ENCODE assay signal across 29 mouse cellular contexts in the genomic region with DNA sequence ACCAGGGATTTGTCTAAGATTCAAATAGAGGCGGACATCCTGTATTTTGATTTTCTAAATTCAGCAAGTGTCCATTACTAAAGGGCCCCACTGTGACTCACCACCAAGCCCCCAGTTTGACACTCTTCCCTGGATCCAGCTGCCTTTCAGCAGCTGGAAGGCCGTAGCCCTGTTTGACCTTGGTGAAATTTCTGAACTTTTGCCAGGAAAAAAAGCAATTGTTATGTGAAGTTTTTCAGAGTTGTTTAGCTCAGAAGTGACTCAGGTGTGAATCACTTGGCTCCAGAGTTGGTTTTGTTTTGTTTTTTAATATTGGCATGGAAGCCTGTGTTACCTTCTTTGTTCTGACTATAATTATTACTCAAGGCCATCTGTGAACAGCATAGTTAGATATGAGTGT. TPM values are rescaled to one million over a fixed set of nuclear protein-coding genes. Genes with fewer than 3 reads are reported as not detected.
DNase-seq lines count a peak whose midpoint lies in the region; ATAC-seq and TF ChIP-seq lines count a peak whose summit lies in the region.
"Had no signal": no experiment of that assay in that cellular context is flagged by ENCODE, and none has a peak within 500 bp of the region (broad histone marks: within the 10 kb centered on the region; RNA-seq: fewer than 3 reads in every experiment).

No protein-coding gene starts in this region.

- no peak for TF ChIP-seq CTCF in lung, postnatal 0 days (IDR thresholded peaks at IDR 0.05)

- WGBS in embryonic facial prominence, embryonic 14.5 days: 85% methylated on average over 2 of the region's 2 CpGs
- 79% methylated on average over 2 of the region's 2 CpGs for WGBS in embryonic facial prominence, embryonic 10.5 days
- 61% methylated on average over 2 of the region's 2 CpGs for WGBS in lung, postnatal 0 days
- 88% methylated on average over 2 of the region's 2 CpGs for WGBS in neural tube, embryonic 15.5 days

- H3K9me3 ChIP-seq in embryonic facial prominence, embryonic 14.5 days (ENCODE audit: control insufficient read depth, low read length): no peaks in the 10 kb centered on the region
- H3K9me3 ChIP-seq in embryonic facial prominence, embryonic 10.5 days: no peaks in the 10 kb centered on the region
- H3K9me3 ChIP-seq in lung, postnatal 0 days (ENCODE audit: low read length): no peaks in the 10 kb centered on the region
- H3K9me3 ChIP-seq in neural tube, embryonic 15.5 days (replicated peaks): no peaks in the 10 kb centered on the region
- H3K9me3 ChIP-seq: embryonic facial prominence, embryonic 12.5 days; forebrain, embryonic 10.5 days; forebrain, embryonic 15.5 days; liver, embryonic 12.5 days; midbrain, embryonic 13.5 days; neural tube, embryonic 13.5 days had no signal

- TF ChIP-seq EP300 in lung, postnatal 0 days (IDR thresholded peaks at IDR 0.05): no peak

- no peaks in the 10 kb centered on the region for H3K36me3 ChIP-seq in embryonic facial prominence, embryonic 14.5 days (ENCODE audit: control insufficient read depth, insufficient read depth, low read length)
- H3K36me3 ChIP-seq in embryonic facial prominence, embryonic 10.5 days (replicated peaks): no peaks in the 10 kb centered on the region
- H3K36me3 ChIP-seq in lung, postnatal 0 days (ENCODE audit: insufficient read depth, low read length): no peaks in the 10 kb centered on the region
- no peaks in the 10 kb centered on the region for H3K36me3 ChIP-seq in neural tube, embryonic 15.5 days
- H3K36me3 ChIP-seq: embryonic facial prominence, embryonic 12.5 days; forebrain, embryonic 10.5 days; forebrain, embryonic 15.5 days; liver, embryonic 12.5 days; midbrain, embryonic 13.5 days; neural tube, embryonic 13.5 days had no signal

- DNase-seq in embryonic facial prominence, embryonic 14.5 days (ENCODE audit: low spot score): peak; percentile 20
- no peak for DNase-seq in embryonic facial prominence, embryonic 10.5 days (ENCODE audit: low spot score)
- DNase-seq in lung, postnatal 0 days (ENCODE audit: low spot score): peak; percentile 18
- DNase-seq in lung, postnatal 14 days: no peak
- DNase-seq in adrenal gland, adult 8-10 months: peak; percentile 21
- peak; percentile 24 for DNase-seq in skeletal muscle tissue, adult 2 months (ENCODE audit: low read depth, low spot score)
- no peak for DNase-seq in right cerebral cortex, postnatal 10 days (ENCODE audit: low spot score in 2 of 2)
- DNase-seq: cerebellum, adult 9-10 months; cerebellum, postnatal 36 days; gastrocnemius, postnatal 25 days; kidney, adult 2 months; kidney, postnatal 4 days; layer of hippocampus, postnatal 36 days; left cerebral cortex, postnatal 4 days; liver, postnatal 0 days; right cerebral cortex, postnatal 14 days; spleen, adult 18-20 months; thymus, postnatal 25 days had no signal

- no peak overlapping the region for H3K27ac ChIP-seq in embryonic facial prominence, embryonic 14.5 days (replicated peaks; ENCODE audit: low read depth, low read length)
- H3K27ac ChIP-seq in embryonic facial prominence, embryonic 10.5 days (replicated peaks): no peak overlapping the region
- H3K27ac ChIP-seq in lung, postnatal 0 days (ENCODE audit: low read length): no peak overlapping the region
- H3K27ac ChIP-seq in neural tube, embryonic 15.5 days (replicated peaks): no peak overlapping the region
- H3K27ac ChIP-seq: embryonic facial prominence, embryonic 12.5 days; forebrain, embryonic 10.5 days; forebrain, embryonic 15.5 days; liver, embryonic 12.5 days; macrophage; midbrain, embryonic 13.5 days; neural tube, embryonic 13.5 days had no signal

- H3K4me3 ChIP-seq in embryonic facial prominence, embryonic 14.5 days (ENCODE audit: low read depth, low read length): no peak overlapping the region
- no peak overlapping the region for H3K4me3 ChIP-seq in embryonic facial prominence, embryonic 10.5 days
- no peak overlapping the region for H3K4me3 ChIP-seq in lung, postnatal 0 days (ENCODE audit: low read depth, low read length)
- no peak overlapping the region for H3K4me3 ChIP-seq in neural tube, embryonic 15.5 days (replicated peaks)
- H3K4me3 ChIP-seq: embryonic facial prominence, embryonic 12.5 days; forebrain, embryonic 10.5 days; forebrain, embryonic 15.5 days; liver, embryonic 12.5 days; midbrain, embryonic 13.5 days; neural tube, embryonic 13.5 days had no signal

- no peak overlapping the region for H3K4me2 ChIP-seq in embryonic facial prominence, embryonic 14.5 days (ENCODE audit: low read depth, low read length)
- no peak overlapping the region for H3K4me2 ChIP-seq in lung, postnatal 0 days (replicated peaks; ENCODE audit: low read depth, low read length)
- no peak overlapping the region for H3K4me2 ChIP-seq in neural tube, embryonic 15.5 days
- H3K4me2 ChIP-seq: embryonic facial prominence, embryonic 12.5 days; forebrain, embryonic 15.5 days; heart, embryonic 11.5 days; liver, embryonic 12.5 days; midbrain, embryonic 13.5 days; neural tube, embryonic 13.5 days had no signal

- H3K27me3 ChIP-seq in embryonic facial prominence, embryonic 14.5 days (replicated peaks; ENCODE audit: control insufficient read depth, insufficient read depth, low read length): no peaks in the 10 kb centered on the region
- H3K27me3 ChIP-seq in embryonic facial prominence, embryonic 10.5 days (replicated peaks; ENCODE audit: low read depth, poor library complexity, severe bottlenecking): no peaks in the 10 kb centered on the region
- H3K27me3 ChIP-seq in lung, postnatal 0 days (replicated peaks; ENCODE audit: insufficient read depth, low read length): no peaks in the 10 kb centered on the region
- no peaks in the 10 kb centered on the region for H3K27me3 ChIP-seq in neural tube, embryonic 15.5 days (replicated peaks)
- H3K27me3 ChIP-seq: embryonic facial prominence, embryonic 12.5 days; forebrain, embryonic 15.5 days; liver, embryonic 12.5 days; midbrain, embryonic 13.5 days; neural tube, embryonic 13.5 days had no signal

- H3K4me1 ChIP-seq in embryonic facial prominence, embryonic 14.5 days (ENCODE audit: control insufficient read depth, insufficient read depth, low read length): no peaks in the 10 kb centered on the region
- no peaks in the 10 kb centered on the region for H3K4me1 ChIP-seq in embryonic facial prominence, embryonic 10.5 days
- no peaks in the 10 kb centered on the region for H3K4me1 ChIP-seq in lung, postnatal 0 days (ENCODE audit: insufficient read depth, low read depth, low read length)
- no peaks in the 10 kb centered on the region for H3K4me1 ChIP-seq in neural tube, embryonic 15.5 days
- H3K4me1 ChIP-seq: embryonic facial prominence, embryonic 12.5 days; forebrain, embryonic 10.5 days; forebrain, embryonic 15.5 days; liver, embryonic 12.5 days; midbrain, embryonic 13.5 days; neural tube, embryonic 13.5 days had no signal

- no peak for ATAC-seq in embryonic facial prominence, embryonic 14.5 days (ENCODE audit: low read depth)
- ATAC-seq in lung, postnatal 0 days: no peak
- ATAC-seq in neural tube, embryonic 15.5 days (ENCODE audit: low FRiP score): no peak
- ATAC-seq: CD4-positive, CD25-positive, alpha-beta regulatory T cell, adult 4 months; forebrain, embryonic 15.5 days; hindbrain, embryonic 16.5 days; liver, embryonic 12.5 days; liver, postnatal 0 days; midbrain, embryonic 13.5 days had no signal

- no peak overlapping the region for H3K9ac ChIP-seq in embryonic facial prominence, embryonic 14.5 days (ENCODE audit: low read depth, low read length)
- no peak overlapping the region for H3K9ac ChIP-seq in lung, postnatal 0 days (replicated peaks; ENCODE audit: low read depth)
- H3K9ac ChIP-seq in neural tube, embryonic 15.5 days (replicated peaks): no peak overlapping the region
- H3K9ac ChIP-seq: embryonic facial prominence, embryonic 12.5 days; forebrain, embryonic 15.5 days; liver, embryonic 12.5 days; liver, postnatal 0 days; midbrain, embryonic 13.5 days; neural tube, embryonic 13.5 days had no signal

RNA-seq across cellular contexts. Expression of a gene that starts 46.0 kb away (rescaled TPM):
- 21.5 and 22.5 TPM in 2 replicates for polyA plus RNA-seq in embryonic facial prominence, embryonic 14.5 days (2014; fragmentation: Nextera tagmentation; extraction: Ambion mirVana)
- polyA plus RNA-seq in embryonic facial prominence, embryonic 10.5 days (2016; fragmentation: Nextera tagmentation; extraction: Ambion mirVana): 3.7 and 4.4 TPM in 2 replicates
- polyA plus RNA-seq in lung, postnatal 0 days (2015; fragmentation: Nextera tagmentation; extraction: Ambion mirVana): 3.0 and 4.0 TPM in 2 replicates
- total RNA-seq in adrenal gland, adult 8-10 months (2022): 10 to 100 TPM; 25.9 to 65.0 (median 44.1) TPM
- 7.0 and 7.5 TPM in 2 replicates for polyA plus RNA-seq in neural tube, embryonic 15.5 days (2015; fragmentation: Nextera tagmentation; extraction: Ambion mirVana)

Comparison
In these comparisons a context has a peak if more than half of its experiments do, and no peak if none do; other contexts are left out.
1. DNase-seq: peak in embryonic facial prominence, embryonic 14.5 days (single experiment), lung, postnatal 0 days (single experiment), adrenal gland, adult 8-10 months (single experiment) and skeletal muscle tissue, adult 2 months (single experiment); none in embryonic facial prominence, embryonic 10.5 days (single experiment), lung, postnatal 14 days (single experiment) and right cerebral cortex, postnatal 10 days (0 of 2).